24 mouse cellular contexts compared by ENCODE assay signal in genomic region chr7:37484946-37485345, GRCm38 (mm10).
DNase-seq lines count a peak whose midpoint lies in the region; ATAC-seq and TF ChIP-seq lines count a peak whose summit lies in the region.
"Had no signal": no experiment of that assay in that cellular context is flagged by ENCODE, and none has a peak within 500 bp of the region (broad histone marks: within the 10 kb centered on the region; RNA-seq: fewer than 3 reads in every experiment).

No protein-coding gene starts in this region.

- H3K9ac ChIP-seq in lung, embryonic 14.5 days: no peak overlapping the region
- H3K9ac ChIP-seq in midbrain, postnatal 0 days (replicated peaks; ENCODE audit: low read length, poor library complexity, severe bottlenecking): no peak overlapping the region
- H3K9ac ChIP-seq: embryonic facial prominence, embryonic 12.5 days; embryonic facial prominence, embryonic 15.5 days; forebrain, embryonic 12.5 days had no signal

- H3K36me3 ChIP-seq in lung, embryonic 14.5 days (ENCODE audit: insufficient read depth): 0 out of 2 replicates have a peak, but pooled peaks cover under 1% of the 10 kb centered on the region
- H3K36me3 ChIP-seq in midbrain, postnatal 0 days (ENCODE audit: insufficient read depth, low read length): no peaks in the 10 kb centered on the region
- H3K36me3 ChIP-seq: embryonic facial prominence, embryonic 12.5 days; embryonic facial prominence, embryonic 15.5 days had no signal

- no peaks in the 10 kb centered on the region for H3K9me3 ChIP-seq in lung, embryonic 14.5 days (ENCODE audit: low read depth, low read length)
- no peaks in the 10 kb centered on the region for H3K9me3 ChIP-seq in midbrain, postnatal 0 days (ENCODE audit: low read length)
- H3K9me3 ChIP-seq: embryonic facial prominence, embryonic 12.5 days; embryonic facial prominence, embryonic 15.5 days; forebrain, embryonic 10.5 days; forebrain, embryonic 12.5 days had no signal

- 52% methylated on average over 3 of the region's 3 CpGs for WGBS in lung, embryonic 14.5 days
- 89% methylated on average over 3 of the region's 3 CpGs for WGBS in midbrain, postnatal 0 days

- no peak for ATAC-seq in lung, embryonic 14.5 days (ENCODE audit: insufficient read depth)
- ATAC-seq in midbrain, postnatal 0 days (ENCODE audit: low FRiP score): no peak
- ATAC-seq: forebrain, embryonic 14.5 days; forebrain, embryonic 16.5 days had no signal

- peak; percentile 51 for DNase-seq in lung, embryonic 14.5 days
- no peak for DNase-seq in lung, postnatal 36 days
- peak; percentile 35 for DNase-seq in urinary bladder, adult 2 months (ENCODE audit: low spot score)
- no peak for DNase-seq in urinary bladder, postnatal 4 days (ENCODE audit: low spot score in 2 of 2)
- DNase-seq in urinary bladder, postnatal 14 days (ENCODE audit: low spot score): peak; percentile 70
- DNase-seq in urinary bladder, postnatal 36 days (ENCODE audit: low spot score in 2 of 2): peak; percentile 67 to 71
- no peak for DNase-seq in midbrain, postnatal 0 days (ENCODE audit: low spot score)
- DNase-seq in gastrocnemius, postnatal 10 days: no peak
- DNase-seq: adrenal gland, adult 2 months; adrenal gland, postnatal 10 days; adrenal gland, postnatal 25 days; cerebellum, adult 11 months; cerebellum, adult 18-20 months; cerebellum, adult 8-10 months; cerebellum, adult 9-11 months; cerebellum, postnatal 14 days; cerebellum, postnatal 36 days had no signal

- H3K4me2 ChIP-seq in lung, embryonic 14.5 days: no peak overlapping the region
- H3K4me2 ChIP-seq in midbrain, postnatal 0 days (ENCODE audit: low read depth, low read length, poor library complexity, severe bottlenecking): no peak overlapping the region
- H3K4me2 ChIP-seq: embryonic facial prominence, embryonic 12.5 days; embryonic facial prominence, embryonic 15.5 days; forebrain, embryonic 12.5 days had no signal

- H3K4me3 ChIP-seq in lung, embryonic 14.5 days (ENCODE audit: low read depth, low read length): no peak overlapping the region
- H3K4me3 ChIP-seq in midbrain, postnatal 0 days (ENCODE audit: low read depth, low read length): no peak overlapping the region
- H3K4me3 ChIP-seq: embryonic facial prominence, embryonic 12.5 days; embryonic facial prominence, embryonic 15.5 days; erythroblast, embryonic 14.5 days; forebrain, embryonic 10.5 days; forebrain, embryonic 12.5 days had no signal

- H3K27ac ChIP-seq in lung, embryonic 14.5 days (ENCODE audit: low read depth): no peak overlapping the region
- H3K27ac ChIP-seq in midbrain, postnatal 0 days (ENCODE audit: low read depth, low read length): no peak overlapping the region
- H3K27ac ChIP-seq: embryonic facial prominence, embryonic 12.5 days; embryonic facial prominence, embryonic 15.5 days; forebrain, embryonic 10.5 days; forebrain, embryonic 12.5 days had no signal

- no peaks in the 10 kb centered on the region for H3K27me3 ChIP-seq in lung, embryonic 14.5 days (ENCODE audit: insufficient read depth, low read length)
- H3K27me3 ChIP-seq in midbrain, postnatal 0 days (ENCODE audit: insufficient read depth, low read length): no peaks in the 10 kb centered on the region
- H3K27me3 ChIP-seq: embryonic facial prominence, embryonic 12.5 days; embryonic facial prominence, embryonic 15.5 days; forebrain, embryonic 12.5 days had no signal

- no peak for TF ChIP-seq CTCF in lung, embryonic 14.5 days (IDR thresholded peaks at IDR 0.05; ENCODE audit: low read depth)
- TF ChIP-seq CTCF in midbrain, postnatal 0 days (IDR thresholded peaks at IDR 0.05): no peak

- H3K4me1 ChIP-seq in lung, embryonic 14.5 days (ENCODE audit: insufficient read depth): no peaks in the 10 kb centered on the region
- no peaks in the 10 kb centered on the region for H3K4me1 ChIP-seq in midbrain, postnatal 0 days (ENCODE audit: insufficient read depth, low read length)
- H3K4me1 ChIP-seq: embryonic facial prominence, embryonic 12.5 days; forebrain, embryonic 12.5 days had no signal

Comparison
In these comparisons a context has a peak if more than half of its experiments do, and no peak if none do; other contexts are left out.
1. DNase-seq: peak in lung, embryonic 14.5 days (single experiment), urinary bladder, adult 2 months (single experiment), urinary bladder, postnatal 14 days (single experiment) and urinary bladder, postnatal 36 days (2 of 2); none in lung, postnatal 36 days (single experiment), urinary bladder, postnatal 4 days (0 of 2), midbrain, postnatal 0 days (single experiment) and gastrocnemius, postnatal 10 days (single experiment).